Mouse (Mus musculus): ENCODE measurements around the gene Gm14401.
"Not testable (repeated sequence)": the region's sequence is repeated elsewhere in the genome, so short reads cannot be mapped to it uniquely, and the experiment has no call there.

The Gm14401 gene

GRCm38 (mm10) chr2:177073432-177074423 is at the start of gene Gm14401:
Gene Gm14401, plus strand, starts transcription at chr2:177074320.
- not testable (repeated sequence) for DNase-seq

- DNase-seq: not testable (repeated sequence)
Measured at GRCm38 (mm10) chr2:177072807-177073206, 1.3 kb upstream of the Gm14401 start.

- DNase-seq: not testable (repeated sequence)
Measured at GRCm38 (mm10) chr2:177075015-177075414, 895 bp downstream of the Gm14401 start.

GRCm38 (mm10) chr2:177079866-177080265 is 5.7 kb downstream of the Gm14401 start:
- DNase-seq: not testable (repeated sequence)

GRCm38 (mm10) chr2:177109086-177109485 is 35.0 kb downstream of the Gm14401 start:
- not testable (repeated sequence) for DNase-seq

GRCm38 (mm10) chr2:177129097-177129496 is 55.0 kb downstream of the Gm14401 start:
- DNase-seq: not testable (repeated sequence)
